Mouse (Mus musculus): ENCODE data around the gene Gabarap.

The Gabarap gene

DNA sequence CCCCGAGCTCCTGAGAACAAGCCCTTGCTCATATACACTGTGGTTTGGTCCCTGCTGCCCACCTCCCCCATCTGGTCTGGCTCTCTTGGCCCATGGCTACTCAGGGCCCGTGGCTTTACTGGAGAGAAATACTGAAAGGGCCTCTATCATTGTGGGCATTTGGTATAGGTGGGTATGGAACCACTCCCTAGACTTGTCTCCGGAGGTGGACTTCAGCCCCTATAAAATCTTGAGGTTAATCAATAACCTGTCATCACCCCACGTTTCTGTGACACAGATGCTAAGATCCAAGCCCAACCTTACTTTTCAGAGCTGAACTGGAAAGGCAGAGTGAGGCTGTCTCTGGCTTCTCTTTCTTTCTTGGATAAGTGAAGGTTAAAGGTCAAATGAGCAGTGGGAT, 22.1 kb upstream of the Gabarap start:
- DNase-seq (ENCODE audit: low read depth, low spot score): no peak

DNA sequence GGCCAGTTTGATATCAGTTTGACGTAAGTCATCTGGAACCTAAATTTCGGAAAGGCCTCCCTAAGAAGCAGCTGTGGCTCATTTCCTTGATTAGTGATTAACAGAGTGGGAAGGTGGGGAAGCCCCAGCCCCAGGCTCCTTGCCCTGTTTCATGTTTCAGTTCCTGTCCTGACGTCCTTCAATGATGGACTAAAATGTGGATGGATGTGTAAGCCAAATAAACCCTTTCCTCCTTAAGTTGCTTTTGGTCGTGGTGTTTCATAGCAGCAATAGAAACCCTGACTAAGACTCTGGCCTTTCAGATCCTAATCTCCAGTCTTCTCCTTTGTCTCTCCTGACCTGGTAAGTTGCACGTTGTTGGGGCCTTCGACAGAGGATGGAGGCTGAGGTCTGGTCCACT, 20.7 kb upstream of the Gabarap start:
- DNase-seq (ENCODE audit: low read depth, low spot score): no peak

GRCm38 (mm10) chr11:69970775-69971174, 20.2 kb upstream of the Gabarap start:
- DNase-seq (ENCODE audit: low read depth, low spot score): no peak

GRCm38 (mm10) chr11:69974907-69975306, 16.0 kb upstream of the Gabarap start:
- no peak for DNase-seq (ENCODE audit: low read depth, low spot score)

DNA sequence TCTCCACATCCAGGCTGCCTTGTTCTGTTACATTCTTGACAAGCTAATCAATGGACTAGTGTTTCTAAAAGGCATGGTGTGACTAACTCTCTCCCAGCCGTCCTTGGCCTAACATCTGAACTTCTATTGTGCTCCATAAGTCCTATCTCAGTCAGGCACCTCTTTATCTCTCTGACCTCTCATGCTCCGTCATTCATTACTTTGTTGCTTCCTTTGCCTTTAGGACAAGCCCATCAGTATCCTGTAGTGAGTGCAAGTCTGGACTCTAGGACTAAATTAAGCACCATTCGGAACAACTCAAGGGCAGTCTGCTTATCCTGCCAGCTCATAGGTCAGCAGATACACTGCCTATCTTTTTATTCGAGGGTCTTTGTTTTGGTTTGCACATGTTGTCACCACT, 14.7 kb upstream of the Gabarap start:
- DNase-seq (ENCODE audit: low read depth, low spot score): no peak

DNA sequence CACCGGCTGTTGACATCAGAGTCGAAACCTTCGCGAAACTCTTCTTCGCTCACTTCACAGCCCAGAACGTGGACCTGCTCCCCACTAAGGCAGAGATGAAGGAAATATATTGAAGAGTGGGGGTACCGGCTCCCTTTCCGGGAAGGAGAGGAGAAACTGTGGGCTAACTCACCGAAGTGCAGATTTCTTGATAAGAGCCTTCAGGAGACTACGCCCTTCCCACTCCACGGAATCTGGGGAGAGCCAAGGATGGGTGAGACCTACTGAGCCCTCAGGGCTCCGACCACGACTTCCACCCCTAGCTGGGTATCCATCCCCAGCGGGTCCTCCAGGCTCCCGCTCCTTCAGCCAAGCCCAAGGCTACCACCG, 11.1 kb upstream of the Gabarap start:
- DNase-seq (ENCODE audit: low read depth, low spot score): no peak

DNA sequence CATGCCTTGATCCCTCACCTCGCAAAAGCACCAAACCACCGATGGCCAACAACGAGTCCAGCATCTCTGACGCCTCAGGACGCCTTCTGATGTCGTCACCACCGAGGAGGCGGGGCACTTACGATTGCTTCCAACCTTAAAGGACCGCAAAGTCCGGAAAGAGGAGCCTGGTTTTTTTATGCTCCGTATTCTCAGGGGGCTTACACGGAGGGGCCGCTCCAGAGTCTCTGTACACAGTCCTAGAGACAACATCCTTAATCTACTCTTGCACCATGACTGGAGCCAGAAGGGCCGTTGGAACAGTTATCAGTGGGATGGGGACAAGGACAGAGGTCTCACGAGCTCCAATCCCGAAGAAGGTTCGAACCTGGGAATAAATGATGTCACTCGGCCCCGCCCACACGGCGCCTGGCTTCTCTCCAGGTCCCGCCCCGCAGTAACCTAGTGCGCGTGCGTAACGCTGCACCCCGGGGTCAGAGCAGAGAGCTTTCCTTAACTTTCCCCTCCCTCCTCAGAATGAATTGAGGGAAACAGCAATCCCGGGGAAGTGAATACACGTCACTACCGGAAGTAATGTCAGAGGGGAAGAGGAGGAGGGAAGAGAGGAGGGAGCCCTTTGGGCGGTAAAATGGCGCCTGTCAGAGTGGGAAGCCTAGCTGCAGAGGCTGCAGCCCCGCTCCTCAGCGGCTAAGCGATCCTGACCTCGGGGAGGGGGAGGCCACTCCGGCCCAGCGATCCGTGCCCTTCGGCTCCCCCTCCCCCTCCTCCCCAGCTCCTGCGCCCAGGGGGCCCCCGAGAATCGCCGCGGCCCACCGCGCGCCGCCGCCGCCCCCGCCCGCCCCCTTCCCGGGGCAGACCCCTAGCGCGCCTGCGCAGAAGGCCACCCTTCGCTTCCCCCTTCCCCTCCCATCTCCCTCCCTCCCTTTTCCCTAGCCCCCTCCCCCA, 10.5 kb upstream of the Gabarap start:
- DNase-seq (ENCODE audit: low read depth, low spot score): peak; percentile 99

GRCm38 (mm10) chr11:69981141-69981762, 9.7 kb upstream of the Gabarap start, which contains the start of gene Ctdnep1:
TSS of gene Ctdnep1 (plus strand) at chr11:69981156.
- peak; percentile 41 for DNase-seq (ENCODE audit: low read depth, low spot score)

GRCm38 (mm10) chr11:69982225-69982624, 8.7 kb upstream of the Gabarap start, which contains the start of gene Elp5:
TSS of gene Elp5 (minus strand) at chr11:69982517.
- no peak for DNase-seq (ENCODE audit: low read depth, low spot score)

DNA sequence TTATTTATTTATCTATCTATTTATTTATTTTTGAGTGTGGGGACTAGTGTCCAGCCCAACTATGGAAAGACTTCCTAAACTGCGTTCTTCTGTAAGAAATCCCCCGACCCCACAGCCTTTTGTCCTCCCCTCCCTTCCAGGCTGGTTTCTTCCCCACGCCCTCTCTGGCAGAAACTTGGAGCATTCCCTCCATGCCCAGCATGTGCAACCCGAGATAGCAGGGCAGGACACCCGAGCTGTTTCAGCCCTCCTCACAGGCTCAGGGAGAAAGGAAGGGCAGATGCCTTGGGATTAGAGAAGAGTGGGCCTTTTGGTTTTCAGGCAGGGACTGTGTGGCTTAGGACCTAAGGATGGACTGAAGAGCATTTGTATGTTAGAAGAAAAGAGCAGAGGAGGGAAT, 8.1 kb upstream of the Gabarap start:
- peak; percentile 50 for DNase-seq (ENCODE audit: low read depth, low spot score)

GRCm38 (mm10) chr11:69983377-69983776, 7.6 kb upstream of the Gabarap start:
- DNase-seq (ENCODE audit: low read depth, low spot score): no peak

DNA sequence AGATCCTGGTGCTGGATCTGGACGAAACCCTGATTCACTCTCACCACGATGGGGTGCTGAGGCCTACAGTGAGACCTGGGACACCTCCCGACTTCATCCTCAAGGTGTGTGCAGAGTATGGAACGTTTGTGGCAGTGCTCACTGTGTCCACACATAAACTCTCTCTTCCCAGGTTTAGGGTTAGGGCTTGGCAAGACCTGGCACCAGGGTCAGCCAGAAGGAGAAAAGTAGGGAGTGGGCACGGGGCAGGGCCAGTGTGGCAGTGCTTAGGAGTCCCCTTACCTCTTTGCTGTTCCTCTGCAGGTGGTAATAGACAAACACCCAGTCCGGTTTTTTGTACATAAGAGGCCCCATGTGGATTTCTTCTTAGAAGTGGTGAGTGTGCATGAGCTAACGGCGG, 6.5 kb upstream of the Gabarap start:
- no peak for DNase-seq (ENCODE audit: low read depth, low spot score)

DNA sequence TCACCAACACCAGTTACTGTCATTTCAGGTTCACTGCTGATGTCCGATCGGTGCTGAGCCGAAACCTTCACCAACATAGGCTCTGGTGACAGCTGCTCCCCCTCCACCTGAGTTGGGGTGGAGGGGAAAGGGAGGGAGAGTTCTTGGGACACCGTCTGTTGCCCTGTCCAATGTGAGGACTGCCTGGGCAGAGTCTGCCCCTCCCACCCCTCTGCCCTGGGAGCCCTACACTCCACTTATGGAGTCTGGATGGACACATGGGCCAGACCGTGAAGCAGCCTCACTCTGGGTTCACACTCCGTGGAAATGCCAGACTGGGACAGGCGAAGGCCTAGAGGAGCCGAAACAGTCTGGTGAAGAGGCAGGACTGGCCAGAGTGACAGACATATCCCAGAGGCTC, 994 bp upstream of the Gabarap start:
- no peak for DNase-seq (ENCODE audit: low read depth, low spot score)

DNA sequence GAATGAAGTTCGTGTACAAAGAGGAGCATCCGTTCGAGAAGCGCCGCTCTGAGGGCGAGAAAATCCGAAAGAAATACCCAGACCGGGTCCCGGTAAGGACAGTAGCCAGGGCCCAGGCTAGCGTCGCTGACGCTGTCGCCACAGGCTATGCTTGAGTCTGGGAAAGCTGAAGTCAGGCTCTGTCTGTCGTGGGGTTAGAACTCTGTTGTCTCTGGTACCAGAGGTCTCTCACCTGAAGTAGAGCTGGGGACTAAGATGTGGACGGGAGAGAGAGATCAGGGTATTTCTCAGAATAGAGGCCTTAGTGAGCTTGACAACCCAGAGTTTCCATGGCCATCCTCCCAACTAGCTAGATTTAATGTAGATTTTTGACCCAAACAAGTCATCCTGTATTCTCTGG, 768 bp downstream of the Gabarap start:
- no peak for DNase-seq (ENCODE audit: low read depth, low spot score)

DNA sequence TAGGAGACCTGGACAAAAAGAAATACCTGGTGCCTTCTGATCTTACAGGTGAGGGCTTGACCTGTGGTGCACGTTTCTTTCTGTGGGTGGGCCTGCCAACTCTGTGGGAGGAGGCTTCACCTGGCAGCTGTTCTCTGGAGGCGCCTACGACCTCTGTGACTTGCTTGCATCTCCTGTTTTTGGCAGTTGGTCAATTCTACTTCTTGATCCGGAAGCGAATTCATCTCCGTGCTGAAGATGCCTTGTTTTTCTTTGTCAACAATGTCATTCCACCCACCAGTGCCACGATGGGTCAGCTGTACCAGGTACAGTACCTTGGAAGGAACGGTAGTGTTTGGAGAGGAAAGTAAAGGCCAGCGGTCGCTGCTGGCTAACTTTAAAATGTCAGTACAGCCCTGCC, 1.5 kb downstream of the Gabarap start:
- DNase-seq (ENCODE audit: low read depth, low spot score): no peak

- DNase-seq (ENCODE audit: low read depth, low spot score): no peak
These were observed 2.0 kb downstream of the Gabarap start for GRCm38 (mm10) chr11:69992932-69993331.

DNA sequence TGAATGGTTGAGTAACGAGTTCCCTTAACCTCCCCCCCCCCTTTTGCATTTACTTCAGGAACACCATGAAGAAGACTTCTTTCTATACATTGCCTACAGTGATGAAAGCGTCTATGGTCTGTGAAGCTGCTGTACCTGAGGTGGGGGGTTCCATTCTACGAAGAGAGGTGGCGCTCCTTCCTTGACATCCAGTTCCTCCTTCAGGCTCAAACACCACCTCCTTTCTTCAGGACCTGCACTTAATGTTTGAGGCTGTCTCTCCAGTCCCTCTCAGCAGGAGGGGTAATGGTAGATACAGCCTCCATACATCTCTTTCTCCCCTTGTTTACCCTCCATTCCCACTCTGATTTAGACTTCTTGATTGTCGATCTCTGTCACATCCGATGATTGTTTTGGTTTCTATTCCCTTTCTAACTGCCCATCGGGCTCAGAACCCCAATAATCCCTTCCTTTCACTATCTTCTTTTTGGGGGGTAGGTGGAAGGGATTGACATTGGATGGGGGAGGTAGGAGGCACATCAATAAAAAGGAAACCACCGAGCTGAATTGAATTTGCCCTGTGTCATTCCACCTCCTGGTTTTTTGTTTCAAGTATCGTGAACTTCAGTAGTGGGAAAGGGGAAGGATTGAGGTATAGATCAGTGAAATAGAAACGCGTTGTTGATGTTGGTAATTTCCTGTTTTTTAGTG, 3.6 kb downstream of the Gabarap start:
- no peak for DNase-seq (ENCODE audit: low read depth, low spot score)

GRCm38 (mm10) chr11:69995391-69995960, 4.5 kb downstream of the Gabarap start, which contains the start of gene Phf23:
TSS of gene Phf23 (plus strand) at chr11:69995777.
- peak; percentile 99 for DNase-seq (ENCODE audit: low read depth, low spot score)

DNA sequence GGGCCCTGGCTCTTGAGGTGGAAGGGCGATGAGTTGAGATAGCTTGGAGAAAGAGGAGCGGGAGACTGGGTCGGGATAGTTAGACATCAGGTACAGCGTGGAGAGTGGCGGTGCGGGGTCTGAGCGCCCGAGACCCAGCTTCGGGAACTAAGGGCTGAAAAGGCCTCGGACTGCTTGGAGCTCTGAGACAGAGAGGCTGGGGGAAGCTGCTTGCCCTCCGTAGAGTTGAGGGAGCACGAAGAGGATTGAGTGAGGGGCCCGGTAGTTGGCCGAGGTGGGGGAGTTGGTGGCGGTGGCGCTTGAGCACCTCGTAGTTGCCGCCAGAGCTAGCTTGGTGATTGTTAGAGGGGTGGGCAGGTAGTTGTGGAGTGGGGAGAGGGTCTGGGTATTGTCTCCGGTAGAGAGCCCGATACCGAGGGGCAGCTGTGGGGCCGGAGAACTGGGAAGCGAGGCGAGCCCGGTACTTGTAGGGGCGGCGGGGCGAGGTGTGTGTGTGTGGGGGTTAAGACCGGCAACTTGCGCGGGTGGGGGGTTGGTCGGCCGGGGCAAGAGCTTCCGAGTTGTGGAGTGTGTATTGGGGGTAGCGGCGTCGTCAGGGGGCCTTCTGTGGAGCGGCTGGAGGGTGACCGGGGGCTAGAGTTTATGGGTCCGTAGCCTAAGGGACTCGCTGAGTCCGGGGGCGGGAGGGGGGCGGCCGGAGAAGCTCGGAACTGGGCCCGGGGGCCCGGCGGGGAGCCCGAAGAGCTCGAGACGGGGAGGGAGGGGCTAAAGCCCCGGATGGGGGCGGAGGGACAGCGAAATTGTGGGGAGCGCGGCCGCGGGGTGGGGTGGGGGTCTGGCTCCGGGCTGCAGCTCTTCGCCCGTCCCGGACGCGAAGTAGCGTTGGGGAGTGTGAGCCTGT, 5.5 kb downstream of the Gabarap start:
- DNase-seq (ENCODE audit: low read depth, low spot score): no peak

- peak; percentile 81 for DNase-seq (ENCODE audit: low read depth, low spot score)
These were observed 6.1 kb downstream of the Gabarap start for GRCm38 (mm10) chr11:69997070-69997509.
